Mouse (Mus musculus): ENCODE results near the gene Smg6. TPM values are rescaled to one million over a fixed set of nuclear protein-coding genes. Genes with fewer than 3 reads are reported as not detected.

Smg6 gene
- polyA plus RNA-seq, 1 experiment from 2014 or later: 17.8 TPM

DNA sequence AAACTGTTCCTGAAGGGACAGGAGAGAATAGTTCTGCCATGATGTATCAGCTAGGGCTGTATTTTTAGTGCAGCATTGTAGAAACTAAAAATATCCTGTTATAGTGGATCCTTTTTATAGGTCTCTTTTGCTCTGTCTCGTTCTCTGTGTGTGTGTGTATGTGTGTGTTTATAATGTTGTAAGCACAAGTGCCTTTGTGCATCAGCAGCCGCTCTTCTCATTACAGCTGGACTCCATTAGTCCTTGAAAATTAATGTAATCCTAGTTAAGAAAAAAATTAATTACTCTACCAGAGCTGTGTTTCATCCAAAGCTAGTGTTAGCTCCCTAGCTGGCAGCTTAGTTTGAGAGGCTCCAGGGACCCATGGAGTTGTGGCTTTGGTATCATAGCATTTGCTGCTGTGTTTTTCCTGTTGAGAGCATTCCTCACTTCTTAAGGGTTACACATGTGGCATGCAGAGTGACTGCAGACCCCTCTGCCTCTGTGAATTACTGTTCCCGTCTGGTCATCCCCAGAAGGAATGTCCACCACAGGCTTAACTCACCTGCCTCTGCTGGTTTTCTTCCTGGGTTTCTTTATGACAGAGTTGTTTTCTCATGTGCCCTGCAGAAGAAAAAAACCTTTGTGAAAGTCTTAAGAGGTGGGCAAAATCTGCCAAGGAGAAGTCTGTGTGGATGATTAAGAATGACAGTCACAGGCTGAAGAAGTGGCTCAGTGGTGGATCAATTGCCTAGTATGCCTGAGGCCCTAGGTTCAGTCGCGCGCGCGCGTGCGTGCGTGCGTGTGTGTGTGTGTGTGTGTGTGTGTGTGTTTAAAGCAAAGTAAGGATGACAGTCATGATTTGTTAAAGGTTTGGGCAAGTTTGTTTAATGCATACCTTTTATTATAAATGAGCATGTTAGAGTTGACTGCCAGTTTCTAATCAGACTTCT lies 88.4 kb downstream of the Smg6 start:
- peaks cover 35% of the 10 kb centered on the region for H3K4me1 ChIP-seq

DNA sequence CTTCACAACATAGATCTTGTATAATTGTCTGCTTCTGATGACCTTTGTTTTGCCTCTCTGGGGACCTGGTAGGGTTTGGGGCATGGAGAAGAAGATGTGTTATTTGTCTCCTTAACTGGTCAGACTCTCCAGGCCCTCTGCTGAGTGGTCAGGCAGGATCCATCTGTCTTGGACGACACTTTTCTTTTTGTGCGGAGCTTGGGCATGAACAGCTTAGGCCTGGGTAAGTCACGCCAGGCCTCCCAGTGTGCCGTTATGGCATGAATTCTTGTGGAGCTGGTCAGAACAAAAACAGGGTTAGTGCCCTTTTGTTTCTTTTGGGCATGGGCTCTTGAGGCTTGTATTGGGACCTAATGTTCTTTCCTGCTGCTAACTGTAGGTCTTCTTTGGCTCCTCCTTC lies 89.2 kb downstream of the Smg6 start:
- DNase-seq (ENCODE audit: low spot score): no peak
- Histone ChIP-seq H3K9me3 (replicated peaks) (no peaks in the 10 kb centered on the region), H3K36me3 (no peaks in the 10 kb centered on the region), H3K4me3 (no peak overlapping the region), H3K4me1 (peaks cover 35% of the 10 kb centered on the region), H3K27ac (replicated peaks) (no peak overlapping the region), H3K27me3 (ENCODE audit: low read depth, poor library complexity, severe bottlenecking) (no peaks in the 10 kb centered on the region)
- 63% methylated on average over 4 of the region's 4 CpGs for WGBS

More for the DNA sequence above, 88.4 kb downstream of the Smg6 start:
- Histone ChIP-seq H3K4me3 (no peak overlapping the region), H3K9me3 (replicated peaks) (no peaks in the 10 kb centered on the region), H3K27ac (replicated peaks) (no peak overlapping the region), H3K27me3 (ENCODE audit: low read depth, poor library complexity, severe bottlenecking) (no peaks in the 10 kb centered on the region), H3K36me3 (no peaks in the 10 kb centered on the region)
- DNase-seq (ENCODE audit: low spot score): no peak
- 86% methylated on average over 12 of the region's 12 CpGs for WGBS

DNA sequence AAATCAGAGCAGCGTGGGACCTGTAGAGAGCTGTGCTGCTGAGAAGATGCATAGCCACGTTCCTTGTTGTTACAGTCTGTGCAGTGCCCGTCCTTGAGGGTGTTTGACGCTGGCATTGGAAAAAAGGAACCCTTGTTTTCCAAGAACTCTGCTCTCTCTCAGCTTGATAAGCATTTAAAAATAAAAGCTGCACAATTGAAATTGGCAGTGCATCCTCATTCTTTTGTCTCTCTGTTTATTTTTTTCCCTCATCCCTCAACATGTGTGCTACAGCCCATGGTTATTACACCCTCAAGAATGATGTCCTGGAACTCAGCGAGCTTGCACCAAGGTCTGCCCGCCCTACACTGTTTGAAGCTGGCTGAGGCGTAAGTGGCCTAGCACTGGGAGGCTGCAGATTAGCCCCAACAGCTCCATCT lies 89.8 kb downstream of the Smg6 start:
- H3K27me3 ChIP-seq (ENCODE audit: low read depth, poor library complexity, severe bottlenecking): no peaks in the 10 kb centered on the region
- WGBS: 84% methylated on average over 7 of the region's 7 CpGs
- H3K36me3 ChIP-seq: no peaks in the 10 kb centered on the region
- no peak for DNase-seq (ENCODE audit: low spot score)
- no peaks in the 10 kb centered on the region for H3K9me3 ChIP-seq (replicated peaks)
- H3K4me1 ChIP-seq: peaks cover 35% of the 10 kb centered on the region
- H3K27ac ChIP-seq (replicated peaks): no peak overlapping the region
- no peak overlapping the region for H3K4me3 ChIP-seq

DNA sequence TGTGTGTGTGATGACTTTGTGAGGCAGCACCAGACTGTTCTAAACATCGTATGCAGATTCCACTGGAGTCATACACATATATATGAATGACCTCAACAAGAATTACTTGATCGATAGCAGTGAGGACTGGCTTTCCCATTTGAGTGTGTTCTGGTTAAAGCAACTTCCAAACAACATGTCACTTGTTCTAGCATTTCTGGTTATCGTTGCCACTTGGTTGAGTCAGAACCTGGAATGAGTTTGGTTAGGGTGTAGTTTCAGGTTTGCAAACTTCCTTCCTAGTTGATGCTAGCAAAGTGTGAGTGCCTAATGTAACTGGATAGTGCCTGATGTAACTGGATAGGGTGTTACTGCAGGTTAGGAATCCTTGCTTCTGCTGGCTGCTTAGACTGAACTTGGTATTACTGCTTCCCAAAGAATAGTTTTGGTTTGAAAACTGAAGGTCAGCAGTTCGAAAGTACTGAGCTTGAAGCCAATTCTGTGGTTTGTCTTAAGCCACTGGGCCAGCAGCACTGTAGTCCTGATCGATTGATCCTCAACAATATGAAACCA lies 90.8 kb downstream of the Smg6 start:
- DNase-seq (ENCODE audit: low spot score): no peak
- H3K27me3 ChIP-seq (ENCODE audit: low read depth, poor library complexity, severe bottlenecking): no peaks in the 10 kb centered on the region
- no peak overlapping the region for H3K4me3 ChIP-seq
- 92% methylated on average over 5 of the region's 5 CpGs for WGBS
- H3K4me1 ChIP-seq: peaks cover 35% of the 10 kb centered on the region
- H3K9me3 ChIP-seq (replicated peaks): no peaks in the 10 kb centered on the region
- H3K27ac ChIP-seq (replicated peaks): no peak overlapping the region
- H3K36me3 ChIP-seq: no peaks in the 10 kb centered on the region

DNA sequence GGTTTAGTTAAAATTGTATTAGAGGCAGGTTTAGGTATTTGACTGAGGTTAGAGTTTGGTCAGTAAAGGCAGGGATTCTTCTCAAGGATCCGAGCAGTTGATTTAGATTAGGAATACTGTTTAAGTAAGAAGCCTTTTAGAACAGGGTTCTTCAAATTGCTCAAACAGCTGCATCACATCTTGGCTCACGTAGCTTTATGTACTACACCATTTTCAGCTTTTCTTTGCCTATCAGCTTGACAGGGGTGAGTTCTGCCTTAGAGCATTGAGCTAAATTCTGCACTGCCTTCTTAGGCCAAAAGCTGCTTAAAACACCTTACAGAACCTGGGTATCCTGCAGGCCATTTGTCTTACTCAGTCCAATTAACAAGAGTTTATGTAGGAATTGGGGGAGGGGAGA lies 92.2 kb downstream of the Smg6 start:
- 95% methylated on average over 2 of the region's 2 CpGs for WGBS

DNA sequence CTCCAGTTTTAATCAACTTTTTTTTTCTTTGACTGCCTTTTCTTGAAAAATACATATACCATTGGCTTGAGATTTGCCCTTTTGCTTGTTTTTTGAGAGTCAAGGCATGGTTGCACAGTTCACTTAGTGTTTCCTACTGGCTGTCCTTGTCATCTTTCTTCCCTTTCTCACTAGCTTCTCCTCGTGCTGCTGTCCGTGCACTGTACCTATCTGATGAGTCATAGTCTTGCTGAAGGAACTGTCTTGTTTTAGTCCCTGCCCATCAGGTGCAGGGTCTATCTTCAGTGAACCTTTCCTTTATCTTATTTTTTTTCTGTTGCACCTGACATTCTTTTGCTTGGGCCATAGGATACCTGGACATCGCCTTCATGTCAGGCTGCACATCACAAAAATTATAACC lies 101.4 kb downstream of the Smg6 start:
- Histone ChIP-seq H3K27ac (replicated peaks) (no peak overlapping the region), H3K4me3 (no peak overlapping the region), H3K4me1 (no peaks in the 10 kb centered on the region), H3K36me3 (no peaks in the 10 kb centered on the region), H3K27me3 (ENCODE audit: low read depth, poor library complexity, severe bottlenecking) (no peaks in the 10 kb centered on the region), H3K9me3 (replicated peaks) (no peaks in the 10 kb centered on the region)
- DNase-seq (ENCODE audit: low spot score): no peak
- whole genome bisulfite sequencing: 87% methylated on average over 3 of the region's 3 CpGs

More for the DNA sequence above, 92.2 kb downstream of the Smg6 start:
- H3K27me3 ChIP-seq (ENCODE audit: low read depth, poor library complexity, severe bottlenecking): no peaks in the 10 kb centered on the region
- H3K4me3 ChIP-seq: no peak overlapping the region
- no peak for DNase-seq (ENCODE audit: low spot score)
- H3K27ac ChIP-seq (replicated peaks): no peak overlapping the region
- peaks cover 32% of the 10 kb centered on the region for H3K4me1 ChIP-seq
- H3K36me3 ChIP-seq: no peaks in the 10 kb centered on the region
- no peaks in the 10 kb centered on the region for H3K9me3 ChIP-seq (replicated peaks)

DNA sequence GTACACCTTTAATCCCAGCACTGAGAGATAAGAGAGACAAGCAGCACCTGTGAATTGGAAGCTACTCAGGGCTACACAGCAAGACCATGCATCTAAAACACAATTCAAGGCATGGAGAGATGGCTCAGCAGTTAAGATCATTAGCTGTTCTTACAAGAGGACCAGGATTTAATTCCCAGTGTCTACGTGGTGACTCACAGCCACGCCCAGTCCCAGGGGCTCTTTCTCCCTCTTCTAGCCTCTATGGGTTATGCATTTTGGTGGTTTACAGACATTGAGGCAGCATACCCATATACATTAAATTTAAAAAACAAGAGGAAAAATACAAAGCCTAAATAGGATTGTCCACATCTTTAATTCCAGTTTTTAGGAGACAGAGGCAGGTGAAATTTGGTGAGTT lies 102.0 kb downstream of the Smg6 start:
- H3K27me3 ChIP-seq (ENCODE audit: low read depth, poor library complexity, severe bottlenecking): no peaks in the 10 kb centered on the region
- no peaks in the 10 kb centered on the region for H3K9me3 ChIP-seq (replicated peaks)
- WGBS: 80% methylated on average over 2 of the region's 2 CpGs
- no peak overlapping the region for H3K27ac ChIP-seq (replicated peaks)
- H3K4me1 ChIP-seq: no peaks in the 10 kb centered on the region
- H3K36me3 ChIP-seq: no peaks in the 10 kb centered on the region
- no peak overlapping the region for H3K4me3 ChIP-seq
- DNase-seq (ENCODE audit: low spot score): no peak

DNA sequence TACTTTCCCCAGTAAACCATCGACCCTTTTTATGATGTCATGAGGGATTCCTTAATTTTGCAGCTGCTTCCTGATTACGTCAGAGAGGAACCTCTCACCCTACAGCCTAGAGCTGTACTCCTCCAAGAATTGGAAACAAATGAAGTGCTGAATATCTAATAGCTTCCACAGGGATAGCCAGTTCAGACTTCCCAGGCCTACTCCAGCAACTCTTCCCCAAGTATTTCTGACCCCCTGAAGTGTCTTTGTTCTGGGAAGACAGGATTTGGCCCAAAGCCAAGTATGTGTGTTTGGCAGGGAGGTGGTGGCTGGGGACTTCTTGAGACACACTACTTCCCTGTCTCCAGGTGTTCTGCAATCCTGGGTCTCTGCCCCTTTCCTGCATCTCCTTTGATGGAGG lies 105.6 kb downstream of the Smg6 start:
- 86% methylated on average over 2 of the region's 2 CpGs for WGBS
- no peak overlapping the region for H3K27ac ChIP-seq (replicated peaks)
- no peaks in the 10 kb centered on the region for H3K27me3 ChIP-seq (ENCODE audit: low read depth, poor library complexity, severe bottlenecking)
- H3K4me1 ChIP-seq: no peaks in the 10 kb centered on the region
- no peaks in the 10 kb centered on the region for H3K36me3 ChIP-seq
- no peak for DNase-seq (ENCODE audit: low spot score)
- no peak overlapping the region for H3K4me3 ChIP-seq
- H3K9me3 ChIP-seq (replicated peaks): no peaks in the 10 kb centered on the region

DNA sequence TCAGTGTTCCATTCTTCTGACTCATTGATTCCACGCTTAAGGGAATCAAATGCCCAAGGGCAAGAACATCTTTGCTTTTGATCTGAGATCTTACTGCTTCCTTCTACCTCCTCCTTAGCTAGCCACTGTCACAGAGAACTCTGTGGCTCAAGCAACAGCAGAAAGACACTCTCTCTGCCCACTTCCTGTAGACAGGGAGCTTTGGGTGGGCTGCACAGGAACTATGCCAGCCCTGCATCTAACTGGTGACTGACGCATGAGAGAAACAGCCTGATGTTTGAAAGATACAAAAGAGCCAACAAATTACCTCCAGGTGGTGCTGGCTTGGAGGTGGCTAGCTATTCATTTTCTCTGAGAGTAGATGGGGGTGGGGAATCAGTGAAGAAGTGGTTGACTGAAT lies 107.3 kb downstream of the Smg6 start:
- DNase-seq (ENCODE audit: low spot score): no peak
- no peak overlapping the region for H3K4me3 ChIP-seq
- no peaks in the 10 kb centered on the region for H3K27me3 ChIP-seq (ENCODE audit: low read depth, poor library complexity, severe bottlenecking)
- H3K9me3 ChIP-seq (replicated peaks): no peaks in the 10 kb centered on the region
- no peaks in the 10 kb centered on the region for H3K4me1 ChIP-seq
- no peak overlapping the region for H3K27ac ChIP-seq (replicated peaks)
- H3K36me3 ChIP-seq: no peaks in the 10 kb centered on the region
- 95% methylated on average over 2 of the region's 2 CpGs for WGBS

DNA sequence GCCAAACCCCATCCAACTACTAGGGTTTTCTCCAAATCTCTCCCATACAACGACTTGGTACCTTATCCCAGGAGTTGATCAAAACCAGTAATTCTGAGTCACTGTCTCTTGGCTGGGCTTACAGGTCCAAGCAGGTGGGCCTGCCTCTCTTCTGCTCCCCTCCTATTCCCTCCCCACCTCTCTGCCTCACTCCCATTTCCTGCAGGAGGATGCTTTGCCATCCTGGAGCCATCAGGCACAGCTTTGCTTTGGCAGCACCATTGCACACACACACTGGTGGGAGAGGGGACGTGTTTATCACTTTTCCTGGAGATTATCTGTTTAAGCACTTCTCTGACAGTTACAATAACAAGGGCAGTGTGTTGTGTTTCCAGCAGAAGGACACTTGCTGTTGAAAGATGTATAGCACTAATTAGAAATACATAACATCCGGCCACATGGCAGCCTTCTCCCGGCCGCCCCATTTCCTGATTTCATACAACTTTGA lies 108.0 kb downstream of the Smg6 start:
- Histone ChIP-seq H3K4me3 (no peak overlapping the region), H3K36me3 (peaks cover 4% of the 10 kb centered on the region), H3K4me1 (no peaks in the 10 kb centered on the region), H3K27me3 (ENCODE audit: low read depth, poor library complexity, severe bottlenecking) (no peaks in the 10 kb centered on the region), H3K27ac (replicated peaks) (no peak overlapping the region), H3K9me3 (replicated peaks) (no peaks in the 10 kb centered on the region)
- no peak for DNase-seq (ENCODE audit: low spot score)
- 96% methylated on average over 5 of the region's 5 CpGs for WGBS

DNA sequence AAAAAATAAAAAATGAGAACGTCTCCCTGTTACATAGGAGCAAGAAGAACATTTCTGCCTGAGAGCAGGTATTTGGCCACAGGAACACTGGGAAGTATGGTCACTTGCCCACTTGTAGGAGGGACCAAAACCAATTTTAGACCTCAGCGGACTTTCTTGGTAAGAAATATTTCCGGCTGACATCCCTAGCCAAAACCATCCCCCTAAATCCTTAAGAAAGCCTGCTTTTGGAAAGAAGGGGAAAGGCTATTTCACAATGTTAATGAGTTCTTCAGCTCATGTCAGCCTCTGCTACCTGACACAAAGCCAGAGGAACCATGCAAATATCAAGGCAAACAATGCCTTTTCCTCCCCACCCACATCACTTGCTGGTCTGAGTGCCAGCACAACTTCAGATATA lies 108.5 kb downstream of the Smg6 start:
- no peaks in the 10 kb centered on the region for H3K9me3 ChIP-seq (replicated peaks)
- no peaks in the 10 kb centered on the region for H3K4me1 ChIP-seq
- H3K4me3 ChIP-seq: no peak overlapping the region
- 92% methylated on average over 3 of the region's 3 CpGs for WGBS
- no peaks in the 10 kb centered on the region for H3K27me3 ChIP-seq (ENCODE audit: low read depth, poor library complexity, severe bottlenecking)
- peaks cover 8% of the 10 kb centered on the region for H3K36me3 ChIP-seq
- H3K27ac ChIP-seq (replicated peaks): no peak overlapping the region
- no peak for DNase-seq (ENCODE audit: low spot score)

DNA sequence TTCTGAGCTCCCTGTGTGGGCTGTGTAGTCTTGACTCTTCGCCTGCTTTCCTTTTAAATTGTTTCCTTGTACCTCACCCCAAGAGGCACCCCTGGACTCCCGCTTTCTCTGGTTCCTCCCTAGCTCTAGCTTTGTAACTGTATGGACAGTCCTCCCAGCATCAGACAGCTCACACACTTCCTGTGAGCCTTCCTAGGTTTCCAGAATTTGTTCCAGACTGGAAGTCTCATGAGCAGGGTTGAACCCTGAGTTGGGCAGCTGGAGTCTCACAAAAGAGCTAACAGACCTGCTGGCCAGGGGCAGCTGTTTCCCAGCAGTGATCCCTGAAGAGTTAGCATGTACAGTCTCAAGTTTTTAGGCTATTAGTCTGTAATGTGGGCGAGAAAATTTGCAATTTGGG lies 118.7 kb downstream of the Smg6 start:
- Histone ChIP-seq H3K36me3 (peaks cover 71% of the 10 kb centered on the region), H3K4me3 (no peak overlapping the region), H3K27ac (replicated peaks) (no peak overlapping the region), H3K4me1 (no peaks in the 10 kb centered on the region), H3K27me3 (ENCODE audit: low read depth, poor library complexity, severe bottlenecking) (no peaks in the 10 kb centered on the region), H3K9me3 (replicated peaks) (no peaks in the 10 kb centered on the region)
- 89% methylated on average over 3 of the region's 3 CpGs for WGBS
- no peak for DNase-seq (ENCODE audit: low spot score)

DNA sequence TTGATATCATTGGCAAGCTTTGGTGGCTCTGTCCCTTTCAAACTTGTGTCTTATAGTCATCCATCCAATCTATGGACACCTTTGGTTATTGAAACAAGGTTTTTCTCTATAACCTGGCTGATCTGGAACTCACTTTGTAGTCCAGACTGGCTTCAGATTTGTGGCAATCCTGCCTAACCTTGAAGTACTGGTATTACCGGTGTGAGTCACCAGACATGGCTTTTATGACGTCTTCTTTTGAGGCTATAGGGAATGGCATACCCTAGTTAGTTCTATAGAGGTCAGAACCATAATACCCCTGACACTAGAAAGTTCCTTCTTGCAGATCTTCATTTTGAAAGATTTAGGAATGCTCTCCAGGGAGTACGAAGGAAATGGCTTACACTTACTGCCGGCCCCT lies 120.2 kb downstream of the Smg6 start:
- H3K9me3 ChIP-seq (replicated peaks): no peaks in the 10 kb centered on the region
- H3K4me3 ChIP-seq: no peak overlapping the region
- no peaks in the 10 kb centered on the region for H3K4me1 ChIP-seq
- H3K27ac ChIP-seq (replicated peaks): no peak overlapping the region
- 94% methylated on average over 4 of the region's 4 CpGs for WGBS
- H3K36me3 ChIP-seq: peaks cover 75% of the 10 kb centered on the region
- no peak for DNase-seq (ENCODE audit: low spot score)
- H3K27me3 ChIP-seq (ENCODE audit: low read depth, poor library complexity, severe bottlenecking): no peaks in the 10 kb centered on the region

Measured in midbrain, embryonic 10.5 days (tissue).